Mouse (Mus musculus): ENCODE results near the gene Acsm5. TPM values are rescaled to one million over a fixed set of nuclear protein-coding genes. Genes with fewer than 3 reads are reported as not detected.
A peak's percentile ranks its signal among the peaks of the same experiment; 100 is the strongest.

The Acsm5 gene
- total RNA-seq (2021): under 1 TPM; 0.22 to 0.34 TPM
- long read RNA-seq: 0 reads

- DNase-seq (ENCODE audit: low spot score in 2 of 2): no peak
Observed at GRCm38 (mm10) chr7:119519163-119519562, at the start of gene Acsm5. TSS of gene Acsm5 (plus strand) at chr7:119519463.

DNA sequence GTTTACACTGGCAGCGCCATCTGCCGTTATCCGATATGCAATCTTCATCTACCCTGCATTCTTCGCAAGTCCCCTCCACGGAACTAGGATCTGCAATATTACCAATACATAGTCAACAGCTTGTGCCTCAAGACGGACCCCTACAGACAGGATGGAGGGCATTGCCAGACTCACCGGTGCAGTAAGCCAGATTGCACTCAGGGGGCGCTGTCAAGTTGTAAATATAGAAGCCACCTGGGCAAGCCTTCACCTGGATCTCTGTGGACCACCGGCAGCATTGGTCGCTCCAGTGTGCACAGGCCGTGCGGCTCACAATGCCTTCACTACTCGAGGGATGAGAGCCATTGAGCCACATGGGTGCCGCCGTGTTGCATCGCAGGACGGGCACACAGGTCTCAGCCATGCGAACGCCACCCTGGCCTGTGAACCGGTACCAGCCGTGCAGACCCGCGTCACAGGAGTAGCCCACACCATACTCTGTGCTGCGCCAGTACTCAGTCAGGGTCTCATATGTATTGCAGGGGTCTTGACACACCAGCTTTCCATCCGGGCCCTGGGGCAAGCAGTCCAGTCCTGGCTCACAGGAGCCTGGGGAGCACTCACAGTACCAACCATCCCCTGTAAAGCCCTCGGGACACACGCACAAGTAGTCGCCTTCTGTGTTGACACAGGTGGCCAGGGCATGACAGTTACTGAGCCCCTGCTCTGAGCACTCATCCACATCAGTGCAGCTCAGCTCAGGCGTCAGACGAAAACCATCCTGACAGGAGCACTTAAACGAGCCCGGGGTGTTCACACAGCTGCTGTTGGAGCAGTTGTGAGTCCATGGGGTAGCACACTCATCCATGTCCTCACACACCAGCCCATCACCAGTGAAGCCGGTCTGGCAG lies 42.5 kb upstream of the Acsm5 start:
- no peak for DNase-seq (ENCODE audit: low spot score in 2 of 2)

- DNase-seq (ENCODE audit: low spot score in 2 of 2): no peak
Observed at GRCm38 (mm10) chr7:119479256-119479655, 40.0 kb upstream of the Acsm5 start, which contains the start of gene Umod. TSS of gene Umod (minus strand) at chr7:119479282.

DNA sequence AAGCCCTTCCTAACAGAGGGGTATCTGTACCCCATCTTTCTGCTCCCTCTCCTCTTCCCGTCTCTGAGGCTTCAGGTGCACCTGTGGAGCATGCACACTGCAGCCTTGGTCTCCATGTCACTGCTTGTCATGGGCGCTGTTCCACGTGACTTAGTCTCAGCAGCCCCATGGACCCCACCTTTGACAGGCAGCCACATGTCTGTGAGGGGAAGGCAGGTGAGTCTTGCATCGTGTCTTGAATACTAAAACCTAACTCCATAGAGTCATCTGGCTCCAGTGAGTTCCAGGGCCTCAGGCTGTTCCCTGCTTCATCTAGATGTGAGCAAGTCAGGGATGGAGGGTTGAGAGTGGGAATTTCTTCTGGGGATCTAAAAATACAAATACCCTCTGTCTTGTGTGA lies 35.1 kb upstream of the Acsm5 start:
- DNase-seq (ENCODE audit: low spot score in 2 of 2): no peak

GRCm38 (mm10) chr7:119486683-119487082 lies 32.6 kb upstream of the Acsm5 start:
- no peak for DNase-seq (ENCODE audit: low spot score in 2 of 2)

- DNase-seq (ENCODE audit: low spot score in 2 of 2): no peak
Observed at GRCm38 (mm10) chr7:119490041-119490780, 29.1 kb upstream of the Acsm5 start.

GRCm38 (mm10) chr7:119511143-119511542 lies 8.1 kb upstream of the Acsm5 start:
- no peak for DNase-seq (ENCODE audit: low spot score in 2 of 2)

GRCm38 (mm10) chr7:119513056-119513455 lies 6.2 kb upstream of the Acsm5 start:
- peak; percentile 59 to 63 for DNase-seq (ENCODE audit: low spot score in 2 of 2)

GRCm38 (mm10) chr7:119515492-119516271 lies 3.6 kb upstream of the Acsm5 start:
- peak; percentile 73 to 74 for DNase-seq (ENCODE audit: low spot score in 2 of 2)

- DNase-seq (ENCODE audit: low spot score in 2 of 2): no peak
Observed at GRCm38 (mm10) chr7:119516272-119516558, 3.0 kb upstream of the Acsm5 start.

- peak; percentile 81 to 82 for DNase-seq (ENCODE audit: low spot score in 2 of 2)
Observed at GRCm38 (mm10) chr7:119519654-119520053, 391 bp downstream of the Acsm5 start.

DNA sequence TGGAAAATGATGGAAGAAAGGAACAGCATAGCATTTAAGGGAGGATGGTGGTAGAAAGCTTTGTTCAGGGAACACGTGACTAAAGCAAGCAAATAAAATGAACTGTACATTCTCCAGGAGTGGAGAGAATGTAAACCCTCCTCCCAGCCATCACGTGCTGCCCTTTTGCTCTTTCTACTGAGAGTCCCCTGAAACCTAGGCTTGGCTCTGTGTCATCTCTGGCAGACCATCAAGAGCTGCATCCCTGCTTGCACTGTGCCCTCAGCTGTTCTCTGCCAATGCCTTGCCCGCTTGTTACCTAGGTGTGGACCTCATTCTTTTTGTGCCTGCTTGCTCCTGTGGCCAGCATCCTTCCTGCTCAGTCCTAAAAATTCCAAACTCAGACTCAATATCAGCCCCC lies 2.6 kb downstream of the Acsm5 start:
- no peak for DNase-seq (ENCODE audit: low spot score in 2 of 2)

DNA sequence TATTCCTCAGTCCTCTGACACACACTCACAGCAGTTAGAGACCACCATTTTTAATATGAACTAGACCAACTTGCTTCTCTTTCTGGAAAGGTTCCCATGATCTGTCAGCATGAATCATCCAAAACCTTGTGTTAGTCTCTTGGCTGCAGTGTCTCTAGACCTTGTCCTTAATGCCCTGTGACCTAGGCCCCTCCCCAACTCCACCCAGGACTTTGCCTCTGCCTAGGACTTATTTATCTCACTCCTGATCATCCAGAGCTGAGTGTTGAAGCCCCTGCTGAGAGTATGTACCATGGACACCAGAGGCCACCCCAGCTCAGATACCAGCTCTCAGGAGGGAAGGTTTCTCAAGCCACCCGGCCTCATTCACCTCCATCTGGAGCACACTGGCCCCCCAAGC lies 3.1 kb downstream of the Acsm5 start:
- DNase-seq (ENCODE audit: low spot score in 2 of 2): no peak

DNA sequence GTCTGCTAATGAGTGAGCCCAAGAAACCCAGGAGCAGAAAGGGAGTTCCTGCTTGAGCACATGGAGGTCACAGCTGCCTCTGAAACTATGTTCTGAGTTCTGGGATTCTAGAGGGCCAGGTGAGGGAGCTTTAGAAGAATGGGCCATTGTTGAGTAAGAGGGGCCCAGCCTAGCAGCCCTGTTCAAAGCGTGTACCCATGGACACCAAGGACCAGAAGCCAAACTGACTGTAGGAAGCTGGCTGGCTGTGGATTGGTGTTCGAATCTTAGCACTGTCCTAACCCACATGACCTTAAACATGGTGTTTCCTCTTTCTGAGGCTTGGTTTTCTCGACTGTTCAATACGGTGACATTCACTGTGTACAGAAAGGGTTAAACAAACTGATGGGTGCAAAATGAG lies 4.1 kb downstream of the Acsm5 start, which contains the start of gene Pdilt:
TSS of gene Pdilt (minus strand) at position 101 of the 400 bp plus-strand sequence.
- DNase-seq (ENCODE audit: low spot score in 2 of 2): no peak

DNA sequence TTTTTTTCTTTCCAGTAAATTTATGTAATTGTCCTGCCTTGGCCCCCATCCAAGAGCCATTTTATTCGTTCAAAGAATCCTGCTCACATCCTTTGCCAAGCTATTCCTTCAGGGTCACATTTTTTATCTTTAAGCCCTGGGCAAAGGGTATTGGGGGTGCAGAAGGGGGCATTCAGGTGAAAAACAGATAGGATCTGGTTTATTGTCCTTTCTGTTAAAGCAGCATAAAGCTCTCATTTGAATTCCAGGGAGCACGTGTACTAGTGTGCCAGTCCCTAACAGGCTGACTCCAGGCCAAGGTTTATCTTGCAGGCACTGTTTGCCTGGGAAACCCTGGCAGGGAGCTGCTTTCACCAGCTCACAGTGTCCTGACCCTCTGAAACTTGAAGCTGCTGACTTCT lies 6.6 kb downstream of the Acsm5 start:
- DNase-seq (ENCODE audit: low spot score in 2 of 2): peak; percentile 21 to 23

DNA sequence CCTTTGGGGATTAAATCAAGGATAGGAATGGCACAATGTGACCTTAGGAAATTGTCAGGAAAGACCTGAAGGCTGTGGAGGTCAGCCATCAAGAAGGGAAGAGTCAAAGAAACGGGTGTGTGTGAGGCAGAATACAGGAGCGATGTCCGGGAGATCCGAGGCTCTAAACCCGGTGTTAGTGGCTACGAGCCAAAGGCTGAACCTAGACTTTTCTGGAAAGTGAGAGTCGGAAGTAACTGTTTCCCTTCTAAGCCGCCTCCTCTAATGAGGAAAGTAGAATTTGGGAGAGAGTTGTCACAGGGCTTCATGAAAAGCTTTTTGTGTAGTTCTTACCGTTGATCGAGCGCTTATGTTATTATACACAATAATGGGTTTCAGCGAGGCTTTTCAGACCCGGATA lies 7.2 kb downstream of the Acsm5 start:
- no peak for DNase-seq (ENCODE audit: low spot score in 2 of 2)

DNA sequence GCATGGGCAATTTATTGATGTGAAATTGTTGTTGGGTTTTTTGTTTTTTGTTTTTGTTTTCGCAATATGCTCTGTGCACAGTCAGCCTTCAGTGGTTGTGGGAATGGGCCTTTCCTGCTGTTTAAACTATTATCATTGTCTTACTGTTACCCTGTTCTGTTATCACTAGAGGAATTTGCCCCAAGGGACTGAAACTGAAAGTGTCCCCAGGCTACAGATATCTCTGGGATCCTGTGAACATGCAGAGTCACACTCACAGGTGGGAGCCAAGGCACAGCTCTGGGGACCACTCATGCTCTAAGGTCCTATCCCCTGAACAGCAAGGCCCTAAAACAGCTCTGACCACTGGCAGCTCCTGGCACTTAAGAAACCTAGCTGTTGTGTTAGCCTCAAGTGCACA lies 7.9 kb downstream of the Acsm5 start:
- DNase-seq (ENCODE audit: low spot score in 2 of 2): no peak

DNA sequence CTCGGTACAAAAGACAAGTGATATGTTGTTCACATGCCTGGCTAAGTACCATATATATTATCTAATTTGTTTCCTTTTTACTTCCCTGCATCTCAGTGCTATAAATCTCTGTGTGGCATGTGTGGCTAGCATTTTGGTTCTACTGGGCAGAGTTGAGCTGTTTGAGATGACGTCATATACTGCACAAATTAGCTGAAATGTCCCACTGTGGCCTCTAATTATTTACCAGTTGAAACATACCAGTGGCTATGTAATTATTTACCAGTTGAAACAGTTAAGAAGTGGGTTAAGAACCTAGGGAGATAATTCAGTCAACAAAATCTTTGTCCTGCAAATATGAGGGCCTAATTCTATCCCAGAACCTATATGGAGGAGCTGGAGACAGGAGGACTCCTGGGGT lies 8.3 kb downstream of the Acsm5 start:
- DNase-seq (ENCODE audit: low spot score in 2 of 2): no peak

- DNase-seq (ENCODE audit: low spot score in 2 of 2): no peak
Observed at GRCm38 (mm10) chr7:119528617-119529016, 9.4 kb downstream of the Acsm5 start.

- no peak for DNase-seq (ENCODE audit: low spot score in 2 of 2)
Observed at GRCm38 (mm10) chr7:119532924-119533323, 13.7 kb downstream of the Acsm5 start.

GRCm38 (mm10) chr7:119534389-119534788 lies 15.1 kb downstream of the Acsm5 start:
- no peak for DNase-seq (ENCODE audit: low spot score in 2 of 2)

DNA sequence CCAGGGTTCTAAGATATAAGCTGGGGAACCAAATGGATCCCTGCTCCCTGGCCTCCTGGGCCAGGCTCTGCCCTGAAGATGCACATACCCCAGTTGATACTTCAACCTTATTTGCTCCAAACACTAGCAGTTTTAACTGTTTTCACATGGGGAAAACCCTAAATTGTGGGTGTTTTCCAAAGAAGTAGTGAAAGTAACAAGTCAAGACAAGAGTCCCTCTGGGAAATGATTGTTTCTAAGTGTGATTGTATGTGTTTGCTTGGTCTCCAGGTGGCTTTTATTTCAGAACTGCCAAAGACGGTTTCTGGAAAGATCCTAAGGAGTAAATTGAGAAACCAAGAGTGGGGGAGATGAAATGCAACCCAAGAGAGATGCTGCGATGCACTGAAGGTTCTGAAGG lies 23.2 kb downstream of the Acsm5 start:
- no peak for DNase-seq (ENCODE audit: low spot score in 2 of 2)
